Mouse (Mus musculus) heart, embryonic 14.5 days (tissue): ENCODE data around the gene H2al3. TPM values are rescaled to one million over a fixed set of nuclear protein-coding genes. Genes with fewer than 3 reads are reported as not detected.

Source experiments
- ATAC-seq: fragments of 200-750 bp; cut with Nextera tagmentation; 2 replicates; pipeline ENCODE4 v1.8.0; 2017; ENCODE audit warnings: low read depth, moderate TSS enrichment; ENCODE audit not compliant: insufficient number of reproducible peaks, insufficient read depth, low FRiP score
- H3K27ac ChIP-seq, 2 experiments: fragments of 200-500 bp in 1 of 2; fragments of 300-500 bp in 1 of 2; sonication (generic) in 1 of 2; replicated peaks in 1 of 2; 2 replicates each; pipeline ENCODE4 v1.5.1; 2012 to 2014; ENCODE audit warnings: low read depth in 2 of 2, low read length in 2 of 2, control low read depth in 1 of 2, mild to moderate bottlenecking in 1 of 2, mixed read lengths in 1 of 2; ENCODE audit not compliant: control insufficient read depth in 1 of 2, insufficient read depth in 1 of 2
- H3K27me3 ChIP-seq: fragments of 300-500 bp; sonication (generic); 2 replicates; pipeline ENCODE4 v1.6.1; 2014; ENCODE audit warnings: mild to moderate bottlenecking, low read length, control low read depth; ENCODE audit not compliant: control insufficient read depth, insufficient read depth
- H3K36me3 ChIP-seq: fragments of 300-500 bp; sonication (generic); 2 replicates; pipeline ENCODE4 v1.6.1; 2014; ENCODE audit warnings: mild to moderate bottlenecking, control low read depth, low read length, mixed read lengths; ENCODE audit not compliant: control insufficient read depth, insufficient read depth
- H3K4me1 ChIP-seq, 2 experiments: fragments of 200-500 bp in 1 of 2; fragments of 300-500 bp in 1 of 2; sonication (generic) in 1 of 2; 2 replicates each; pipeline ENCODE4 v1.6.1; 2012 to 2014; ENCODE audit warnings: low read length in 2 of 2, control low read depth in 1 of 2, mixed read lengths in 1 of 2; ENCODE audit not compliant: control insufficient read depth in 2 of 2, insufficient read depth in 2 of 2
- H3K4me2 ChIP-seq: fragments of 300-500 bp; sonication (generic); 2 replicates; pipeline ENCODE4 v1.6.1; 2014; ENCODE audit warnings: mild to moderate bottlenecking, low read length
- H3K4me3 ChIP-seq, 2 experiments: fragments of 200-500 bp in 1 of 2; fragments of 300-500 bp in 1 of 2; sonication (generic) in 1 of 2; 2 replicates each; pipeline ENCODE4 v1.5.1; 2012 to 2014; ENCODE audit warnings: low read length in 2 of 2, mild to moderate bottlenecking in 2 of 2, control low read depth in 1 of 2, low read depth in 1 of 2, moderate library complexity in 1 of 2; ENCODE audit not compliant: control insufficient read depth in 1 of 2, insufficient read depth in 1 of 2
- H3K9ac ChIP-seq: fragments of 300-500 bp; sonication (generic); 2 replicates; pipeline ENCODE4 v1.6.1; 2014; ENCODE audit warnings: mild to moderate bottlenecking, low read length
- H3K9me3 ChIP-seq: fragments of 300-500 bp; sonication (generic); 2 replicates; pipeline ENCODE4 v1.6.1; 2016; ENCODE audit warnings: low read length, control low read depth; ENCODE audit not compliant: control insufficient read depth
- WGBS: fragments of 180-500 bp; shearing (Covaris S2); extraction: QIAGEN DNeasy Blood & Tissue Kit; methylation state at CpG from one replicate; pipeline ENCODE4 v1.1.7; 2014; 5-methylcytosine and 5-hydroxymethylcytosine counted together
- polyA plus RNA-seq: library from polyadenylated mRNA; unstranded; fragments of >200 nt; fragmentation: Nextera tagmentation; extraction: Ambion mirVana; gene quantifications from 2 replicates; pipeline ENCODE4 v1.2.1, GENCODE M21; 2014

H2al3 gene
- polyA plus RNA-seq, result not detected in 2 replicates

DNA sequence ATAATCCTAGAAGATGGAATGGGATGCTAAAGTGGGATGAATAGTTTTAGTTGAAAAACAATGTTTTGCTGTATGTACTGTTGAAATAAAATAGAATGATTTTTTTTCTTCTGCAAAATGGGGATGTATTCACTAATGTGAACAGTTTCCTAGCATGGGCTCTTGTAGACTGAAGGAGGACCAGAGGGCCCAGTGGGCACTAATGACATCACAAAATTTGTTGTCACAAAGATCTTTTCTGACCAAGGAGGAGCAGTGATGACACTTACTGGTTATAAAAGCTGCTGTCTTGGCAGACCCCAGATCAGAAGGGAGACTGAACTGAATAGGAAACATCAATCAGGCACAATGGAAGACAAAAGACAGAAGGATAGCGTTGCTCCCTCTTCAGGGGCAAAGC is at the start of gene H2al3:
Gene H2al3, plus strand, starts transcription at position 301 of the 400 bp plus-strand sequence.
- H3K9ac ChIP-seq, result no peak within 1 kb of the TSS
- H3K9me3 ChIP-seq, result no peaks in the 10 kb centered on the region
- H3K36me3 ChIP-seq, result no peaks in the 10 kb centered on the region
- H3K27ac ChIP-seq, result no peak within 1 kb of the TSS
- H3K4me2 ChIP-seq, result no peak within 1 kb of the TSS
- H3K4me3 ChIP-seq, result no peak within 1 kb of the TSS
- no peaks in the 10 kb centered on the region for H3K27me3 ChIP-seq
- H3K4me1 ChIP-seq, result no peaks in the 10 kb centered on the region
- WGBS, result 58% methylated on average over 1 of the region's 1 CpGs
- no peak for ATAC-seq

DNA sequence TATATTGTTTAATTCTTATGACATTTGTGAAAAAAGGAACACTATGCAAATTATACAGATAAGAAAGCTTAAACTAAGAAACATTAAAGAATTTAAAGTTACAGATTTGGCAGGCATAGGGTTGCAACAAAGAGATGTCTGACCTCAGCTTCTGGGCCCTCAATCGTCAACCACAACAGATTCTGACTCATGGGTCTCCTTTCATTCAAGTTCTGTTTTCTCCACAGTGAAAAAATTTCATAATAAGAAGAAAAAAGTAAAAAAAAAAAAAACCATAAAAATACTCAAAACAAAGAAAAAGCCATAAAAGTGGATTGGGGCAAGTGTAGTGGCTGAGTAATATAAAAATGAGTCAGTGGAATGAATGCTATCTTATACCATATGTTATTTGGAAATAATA is 39.4 kb upstream of the H2al3 start:
- Histone ChIP-seq H3K36me3 (no peaks in the 10 kb centered on the region), H3K27me3 (no peaks in the 10 kb centered on the region), H3K4me2 (no peak overlapping the region), H3K4me3 (no peak overlapping the region), H3K9ac (no peak overlapping the region), H3K9me3 (no peaks in the 10 kb centered on the region), H3K27ac (no peak overlapping the region), H3K4me1 (no peaks in the 10 kb centered on the region)
- WGBS, result 54% methylated on average over 1 of the region's 1 CpGs
- ATAC-seq, result no peak

- H3K4me3 ChIP-seq, result no peak overlapping the region
- H3K27me3 ChIP-seq, result no peaks in the 10 kb centered on the region
- no peaks in the 10 kb centered on the region for H3K4me1 ChIP-seq
- no peak for ATAC-seq
- H3K4me2 ChIP-seq, result no peak overlapping the region
- no peak overlapping the region for H3K9ac ChIP-seq
- H3K27ac ChIP-seq, result no peak overlapping the region
- no peaks in the 10 kb centered on the region for H3K36me3 ChIP-seq
- H3K9me3 ChIP-seq, result no peaks in the 10 kb centered on the region
These were observed 37.0 kb upstream of the H2al3 start for GRCm38 (mm10) chrX:9812469-9812868.

DNA sequence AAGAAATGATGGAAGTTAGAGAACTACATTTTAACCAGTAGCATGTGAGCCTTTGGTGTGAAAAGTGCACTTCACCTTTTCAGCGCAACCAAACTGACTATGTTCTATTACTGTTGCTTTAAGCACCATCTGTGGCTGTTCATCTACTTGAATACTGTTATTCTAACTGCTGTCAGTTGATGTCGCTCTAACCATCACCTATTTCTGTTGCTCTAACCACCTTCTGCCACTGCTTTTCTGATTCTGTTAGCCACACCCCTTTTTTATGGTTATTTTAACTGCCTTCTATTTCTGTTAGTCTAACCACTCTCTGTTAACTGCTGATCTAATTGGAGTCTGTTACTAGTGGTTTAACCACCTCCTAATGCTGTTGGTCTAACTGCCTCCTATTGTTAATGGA is 14.7 kb upstream of the H2al3 start:
- no peaks in the 10 kb centered on the region for H3K27me3 ChIP-seq
- H3K4me1 ChIP-seq, result no peaks in the 10 kb centered on the region
- H3K4me2 ChIP-seq, result no peak overlapping the region
- H3K9ac ChIP-seq, result no peak overlapping the region
- H3K9me3 ChIP-seq, result no peaks in the 10 kb centered on the region
- H3K27ac ChIP-seq, result no peak overlapping the region
- no peak overlapping the region for H3K4me3 ChIP-seq
- ATAC-seq, result no peak
- H3K36me3 ChIP-seq, result no peaks in the 10 kb centered on the region
- WGBS, result 58% methylated on average over 2 of the region's 2 CpGs

- Histone ChIP-seq H3K27ac (no peak within 1 kb of the TSS), H3K36me3 (no peaks in the 10 kb centered on the region), H3K4me1 (no peaks in the 10 kb centered on the region), H3K9ac (no peak within 1 kb of the TSS), H3K4me2 (no peak within 1 kb of the TSS), H3K27me3 (no peaks in the 10 kb centered on the region), H3K4me3 (no peak within 1 kb of the TSS), H3K9me3 (no peaks in the 10 kb centered on the region)
- 69% methylated on average over 3 of the region's 3 CpGs for WGBS
- ATAC-seq, result no peak
These were observed 2.9 kb upstream of the H2al3 start, which contains the start of gene Hypm for GRCm38 (mm10) chrX:9846628-9847027. Hypm (plus strand) TSS chrX:9846928.

DNA sequence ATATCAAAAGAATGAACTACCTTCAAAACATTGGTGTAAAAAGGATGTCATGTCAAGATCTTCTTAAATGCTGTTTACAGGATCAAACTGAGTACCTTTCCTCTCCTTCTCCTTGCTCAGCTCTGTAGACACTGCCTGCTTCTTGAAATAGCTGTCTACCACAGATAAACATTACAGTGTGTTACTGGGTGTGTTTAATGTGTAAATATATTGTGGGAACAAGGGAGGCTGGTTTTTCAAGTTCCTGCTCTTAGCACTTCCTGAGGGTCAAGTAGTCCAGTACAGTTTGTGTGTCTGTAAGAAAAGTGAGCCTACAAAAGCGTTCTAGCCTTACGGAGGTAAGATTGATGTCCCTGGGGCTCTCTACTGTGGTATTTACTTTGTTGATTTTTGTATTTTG is 12.4 kb downstream of the H2al3 start:
- Histone ChIP-seq H3K4me2 (no peak overlapping the region), H3K4me1 (no peaks in the 10 kb centered on the region), H3K9ac (no peak overlapping the region), H3K9me3 (no peaks in the 10 kb centered on the region), H3K36me3 (no peaks in the 10 kb centered on the region), H3K27me3 (no peaks in the 10 kb centered on the region), H3K27ac (no peak overlapping the region), H3K4me3 (no peak overlapping the region)
- WGBS, result 83% methylated on average over 2 of the region's 2 CpGs
- no peak for ATAC-seq

GRCm38 (mm10) chrX:9875519-9875918 is 26.0 kb downstream of the H2al3 start:
- ATAC-seq, result no peak
- no peaks in the 10 kb centered on the region for H3K36me3 ChIP-seq
- no peak overlapping the region for H3K4me3 ChIP-seq
- H3K9ac ChIP-seq, result no peak overlapping the region
- H3K27ac ChIP-seq, result no peak overlapping the region
- no peaks in the 10 kb centered on the region for H3K9me3 ChIP-seq
- 90% methylated on average over 2 of the region's 2 CpGs for WGBS
- no peaks in the 10 kb centered on the region for H3K27me3 ChIP-seq
- H3K4me1 ChIP-seq, result no peaks in the 10 kb centered on the region
- H3K4me2 ChIP-seq, result no peak overlapping the region

- no peak within 1 kb of the TSS for H3K4me2 ChIP-seq
- H3K27ac ChIP-seq, result no peak within 1 kb of the TSS
- H3K9ac ChIP-seq, result no peak within 1 kb of the TSS
- ATAC-seq, result no peak
- no peaks in the 10 kb centered on the region for H3K4me1 ChIP-seq
- no peaks in the 10 kb centered on the region for H3K9me3 ChIP-seq
- no peaks in the 10 kb centered on the region for H3K36me3 ChIP-seq
- H3K4me3 ChIP-seq, result no peak within 1 kb of the TSS
- whole genome bisulfite sequencing, result 44% methylated on average over 2 of the region's 2 CpGs
- H3K27me3 ChIP-seq, result no peaks in the 10 kb centered on the region
These were observed 35.8 kb downstream of the H2al3 start, which contains the start of gene Sytl5 for GRCm38 (mm10) chrX:9885322-9885721. Sytl5 (plus strand) TSS chrX:9885622.
